Mouse (Mus musculus): ENCODE results near the gene Sardh. TPM values are rescaled to one million over a fixed set of nuclear protein-coding genes. Genes with fewer than 3 reads are reported as not detected.

Gene Sardh
- total RNA-seq (2021) = 10 to 100 TPM in 1 of 2 experiments, 1 to 10 TPM in 1; 9.1 to 11.7 TPM

GRCm38 (mm10) chr2:27248211-27248610 is at the start of gene Sardh:
Gene Sardh (minus strand): TSS chr2:27248337.
- no peak for DNase-seq (ENCODE audit: low spot score in 2 of 2)
- intact Hi-C loops (cut with DNase I) = no loop called here

GRCm38 (mm10) chr2:27296656-27297406 is 48.7 kb upstream of the Sardh start:
- DNase-seq (ENCODE audit: low spot score in 2 of 2) = no peak
- intact Hi-C loops (cut with DNase I) = no loop called here

DNA sequence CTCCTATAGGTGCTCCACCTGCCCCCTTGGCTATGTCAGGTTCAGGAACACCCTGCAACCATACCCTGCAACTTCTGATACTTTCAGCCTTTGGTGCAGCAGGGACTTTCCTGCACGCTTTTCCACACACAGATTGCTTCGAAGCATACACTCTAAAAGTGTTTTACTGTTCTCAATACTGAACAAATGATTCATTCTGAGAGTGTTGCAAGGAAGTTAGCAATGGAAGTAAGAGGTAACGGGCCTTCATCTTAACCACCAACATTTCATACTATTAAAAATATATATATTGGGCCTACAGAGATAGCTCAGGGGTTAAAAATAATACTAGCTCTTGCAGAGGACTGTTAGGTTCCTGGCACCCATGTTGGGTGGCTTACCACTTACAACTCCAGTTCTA is 46.6 kb upstream of the Sardh start:
- intact Hi-C loops (cut with DNase I) = no loop called here
- no peak for DNase-seq (ENCODE audit: low spot score in 2 of 2)

- intact Hi-C loops (cut with DNase I) = loop anchor here (1.0 kb wide), 1 partner anchor 139 kb away; no protein-coding TSS in a partner anchor
- peak; percentile 82 for DNase-seq (ENCODE audit: low spot score in 2 of 2)
Observed at GRCm38 (mm10) chr2:27289019-27289418, 40.9 kb upstream of the Sardh start.

DNA sequence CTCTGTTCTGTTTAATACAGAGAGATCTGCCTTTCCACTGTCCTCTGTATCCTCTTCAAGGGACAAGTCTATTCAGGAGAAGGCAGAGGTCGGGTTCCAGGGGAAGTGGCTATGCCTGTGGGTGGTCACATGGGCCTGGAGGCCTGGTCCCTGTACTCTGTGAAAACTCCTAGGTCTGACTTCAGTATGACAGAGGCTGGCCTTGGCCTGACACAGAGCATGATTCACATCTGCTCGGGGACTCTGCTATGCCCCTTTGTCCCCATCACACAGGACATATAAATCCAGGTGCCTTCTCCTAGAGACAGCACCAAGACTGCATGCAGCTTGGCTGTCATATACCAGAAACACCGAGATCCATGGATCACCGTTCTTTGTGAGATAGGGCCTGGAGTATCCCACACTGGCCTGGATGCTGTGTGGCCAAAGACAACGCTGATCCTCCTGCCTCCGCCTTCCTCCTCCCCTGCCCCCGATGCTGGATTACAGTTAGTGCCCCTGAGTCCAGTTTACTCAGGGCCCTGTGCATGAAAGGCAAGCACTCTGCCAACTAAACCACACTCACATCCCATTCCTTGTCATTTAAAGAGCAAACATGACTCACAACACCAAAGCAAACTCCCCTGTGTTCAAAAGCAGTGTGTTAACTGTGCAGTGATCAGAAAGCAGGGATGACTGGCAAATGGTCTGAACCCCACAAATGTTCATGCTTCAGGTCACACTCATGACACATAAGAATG is 39.0 kb upstream of the Sardh start:
- intact Hi-C loops (cut with DNase I) = no loop called here
- DNase-seq (ENCODE audit: low spot score in 2 of 2) = peak in 1 of 2 experiments; percentile 12

DNA sequence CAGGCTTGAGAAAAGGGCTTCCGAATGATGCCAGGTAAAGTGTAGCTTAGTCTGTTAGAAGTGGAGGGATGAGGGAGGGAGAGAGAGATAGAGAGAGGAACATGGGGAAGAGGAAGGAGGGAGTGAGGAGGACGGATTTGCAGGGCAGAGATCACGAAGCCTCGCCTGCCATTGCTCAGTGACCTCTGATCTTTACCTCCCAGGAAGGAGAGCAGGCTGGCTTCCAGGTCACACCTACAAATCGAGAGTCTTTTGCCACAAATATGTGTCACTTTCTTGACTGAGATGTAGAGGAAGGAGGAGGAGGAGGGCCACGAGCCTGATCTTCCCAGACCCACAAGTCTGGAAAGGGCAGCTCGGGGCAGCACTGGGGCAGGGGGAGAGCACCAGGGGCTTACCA is 36.3 kb upstream of the Sardh start:
- DNase-seq (ENCODE audit: low spot score in 2 of 2) = no peak
- intact Hi-C loops (cut with DNase I) = loop anchor here (5.0 kb wide), 2 partner anchors 233 to 478 kb away; partner anchors contain the start of gene Wdr5

- intact Hi-C loops (cut with DNase I) = loop anchor here (1.0 to 5.0 kb wide), 3 partner anchors 147 to 481 kb away; partner anchors contain the start of gene Wdr5
- no peak for DNase-seq (ENCODE audit: low spot score in 2 of 2)
Observed at GRCm38 (mm10) chr2:27281771-27282170, 33.6 kb upstream of the Sardh start.

DNA sequence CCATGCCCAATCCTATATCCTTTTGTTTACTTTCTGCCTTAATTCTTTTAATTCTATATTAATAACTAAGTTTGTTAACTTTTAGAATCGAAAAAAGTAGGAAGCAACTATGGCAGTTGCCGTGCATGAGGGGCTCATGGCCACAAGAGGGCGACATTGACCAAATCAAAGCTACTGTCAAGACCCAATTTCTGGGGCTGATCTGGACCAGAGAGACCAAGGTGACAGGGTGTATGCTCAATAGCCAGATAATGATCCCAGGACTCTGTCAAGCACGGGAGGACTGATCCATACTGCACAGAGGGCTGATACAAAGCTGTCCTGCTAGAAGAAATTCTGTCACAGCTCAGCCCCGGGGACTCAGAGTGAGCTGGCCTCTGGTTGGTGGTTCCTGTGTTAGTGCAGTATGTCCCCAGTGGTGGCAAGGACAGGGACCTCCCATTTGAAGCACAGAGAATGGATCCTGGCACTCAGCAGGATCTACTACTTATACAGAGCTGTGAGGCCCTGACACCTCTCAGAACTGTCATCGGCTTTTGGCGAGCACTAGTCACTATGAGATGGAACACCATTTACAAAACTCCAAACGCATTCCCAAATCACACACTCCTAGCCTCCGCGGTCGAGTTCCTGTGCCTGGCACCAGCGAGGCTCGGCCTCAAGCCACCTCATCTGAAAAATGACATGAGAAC is 32.9 kb upstream of the Sardh start:
- intact Hi-C loops (cut with DNase I) = loop anchor here (1.0 to 5.0 kb wide), 3 partner anchors 147 to 481 kb away; partner anchors contain the start of gene Wdr5
- peak; percentile 65 to 74 for DNase-seq (ENCODE audit: low spot score in 2 of 2)

GRCm38 (mm10) chr2:27278859-27279258 is 30.7 kb upstream of the Sardh start:
- peak in 1 of 2 experiments; percentile 42 for DNase-seq (ENCODE audit: low spot score in 2 of 2)
- intact Hi-C loops (cut with DNase I) = no loop called here

- intact Hi-C loops (cut with DNase I) = no loop called here
- no peak for DNase-seq (ENCODE audit: low spot score in 2 of 2)
Observed at GRCm38 (mm10) chr2:27268325-27268724, 20.2 kb upstream of the Sardh start.

GRCm38 (mm10) chr2:27265819-27266218 is 17.7 kb upstream of the Sardh start:
- intact Hi-C loops (cut with DNase I) = no loop called here
- DNase-seq (ENCODE audit: low spot score in 2 of 2) = no peak

- DNase-seq (ENCODE audit: low spot score in 2 of 2) = no peak
- intact Hi-C loops (cut with DNase I) = no loop called here
Observed at GRCm38 (mm10) chr2:27262984-27263383, 14.8 kb upstream of the Sardh start.

- intact Hi-C loops (cut with DNase I) = no loop called here
- DNase-seq (ENCODE audit: low spot score in 2 of 2) = no peak
Observed at GRCm38 (mm10) chr2:27251434-27251833, 3.3 kb upstream of the Sardh start.

DNA sequence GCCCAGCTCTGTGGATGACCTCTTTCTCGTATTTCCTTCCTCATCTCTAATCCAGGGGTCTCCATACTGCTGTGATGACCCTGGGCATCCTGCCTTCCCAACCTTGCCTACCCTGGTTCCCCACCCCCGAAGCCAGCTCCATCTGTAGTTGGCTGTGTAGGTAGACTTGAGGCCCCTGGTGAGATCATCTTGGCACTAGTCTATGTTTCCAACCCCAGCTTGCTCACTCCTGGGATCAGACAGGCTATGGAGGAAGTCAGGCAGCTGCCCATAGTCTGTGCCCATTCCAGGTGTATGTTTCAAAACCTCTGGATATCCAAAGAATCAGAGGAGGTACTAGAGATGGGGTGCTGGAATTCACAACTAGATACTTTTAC is 662 bp downstream of the Sardh start:
- intact Hi-C loops (cut with DNase I) = no loop called here
- no peak for DNase-seq (ENCODE audit: low spot score in 2 of 2)

DNA sequence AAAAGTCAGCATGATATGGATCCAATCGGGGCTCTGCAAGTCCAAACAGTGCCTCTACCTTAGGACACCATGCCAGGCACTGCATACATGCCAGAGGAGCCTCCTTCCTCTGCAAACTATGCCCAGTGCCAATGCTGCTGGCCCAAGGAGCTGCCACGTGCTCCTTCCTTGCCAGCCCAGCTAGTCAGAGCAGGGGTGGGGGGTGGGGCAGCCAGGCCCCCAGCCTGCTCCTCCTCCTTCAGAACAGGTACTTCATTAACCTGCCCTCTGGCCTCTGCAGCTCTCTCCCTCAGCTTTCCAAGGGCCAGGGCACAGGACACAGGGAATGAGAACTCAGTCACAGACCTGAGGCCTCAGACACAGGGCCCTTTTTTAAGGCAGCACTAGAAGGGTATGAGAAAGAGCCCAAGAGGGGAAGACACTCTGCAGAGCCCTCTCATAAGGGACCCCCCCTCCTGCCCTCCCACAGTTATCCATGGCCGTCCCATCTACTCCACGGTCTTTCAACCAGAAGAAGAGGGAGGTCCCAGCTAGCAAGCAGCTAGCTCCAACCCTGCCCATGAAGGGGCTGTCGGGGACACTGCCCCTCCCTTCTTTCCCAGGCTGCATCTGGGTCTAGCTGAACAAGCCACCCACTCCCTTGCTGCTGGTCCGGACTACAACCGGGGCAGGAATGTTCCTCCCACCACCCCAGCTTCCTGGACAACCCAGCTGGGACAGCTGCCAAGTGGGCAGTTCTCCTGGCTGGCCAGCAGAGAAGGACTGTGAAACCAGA is 1.2 kb downstream of the Sardh start:
- intact Hi-C loops (cut with DNase I) = no loop called here
- peak; percentile 55 to 73 for DNase-seq (ENCODE audit: low spot score in 2 of 2)

- intact Hi-C loops (cut with DNase I) = no loop called here
- DNase-seq (ENCODE audit: low spot score in 2 of 2) = no peak
Observed at GRCm38 (mm10) chr2:27245947-27246346, 2.2 kb downstream of the Sardh start.

DNA sequence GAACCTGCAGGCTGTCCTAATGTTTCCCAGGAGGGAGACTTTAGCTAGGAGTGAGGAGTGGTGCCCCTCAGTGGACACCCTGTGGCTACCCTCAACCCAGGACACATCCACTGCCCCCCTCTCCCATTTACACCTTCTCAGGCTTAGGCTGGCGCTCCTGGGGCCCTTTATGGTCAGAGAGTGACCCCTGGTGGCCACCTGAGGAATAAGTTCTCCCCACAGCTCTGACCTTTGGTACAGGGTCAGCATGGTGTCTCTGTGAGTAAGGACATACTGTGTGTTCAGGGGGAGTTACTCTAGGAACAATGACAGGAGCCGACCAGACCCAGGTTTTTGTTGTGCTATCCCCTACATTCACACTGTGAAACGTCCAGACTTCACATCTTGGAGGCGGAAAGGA is 10.8 kb downstream of the Sardh start:
- peak; percentile 40 to 61 for DNase-seq (ENCODE audit: low spot score in 2 of 2)
- intact Hi-C loops (cut with DNase I) = loop anchor here (1.0 to 10.0 kb wide), 5 partner anchors 111 to 590 kb away; partner anchors contain the start of genes Adamtsl2 and Mymk

- intact Hi-C loops (cut with DNase I) = loop anchor here (2.0 to 10.0 kb wide), 4 partner anchors 109 to 588 kb away; partner anchors contain the start of genes Adamtsl2 and Mymk
- peak; percentile 76 to 87 for DNase-seq (ENCODE audit: low spot score in 2 of 2)
Observed at GRCm38 (mm10) chr2:27235729-27236128, 12.4 kb downstream of the Sardh start.

DNA sequence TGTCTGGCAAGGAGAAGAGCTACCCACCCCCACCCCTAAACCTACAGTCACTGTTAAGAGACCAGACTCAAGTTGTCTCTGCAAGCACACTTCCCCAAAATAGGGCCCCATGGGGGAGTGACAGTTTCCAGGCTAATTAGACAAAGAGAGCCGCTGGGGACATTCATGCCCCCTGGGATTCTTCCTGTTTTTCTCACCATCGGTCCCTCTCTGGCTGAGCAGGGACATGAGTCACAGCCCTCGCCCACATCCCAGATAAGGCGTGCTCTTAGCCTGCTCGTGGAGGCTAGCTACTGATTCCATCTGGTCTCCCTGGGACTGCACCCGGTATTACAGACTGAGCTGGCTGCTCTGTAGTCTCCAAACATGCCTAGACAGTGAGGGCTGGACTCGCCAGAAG is 15.8 kb downstream of the Sardh start:
- intact Hi-C loops (cut with DNase I) = loop anchor here (10.0 kb wide), 1 partner anchor 158 kb away; the partner anchor contains the start of genes Adamtsl2 and Mymk
- DNase-seq (ENCODE audit: low spot score in 2 of 2) = peak; percentile 56 to 92

Measured in left cerebral cortex, postnatal 25 days (tissue).